Comparison of ENCODE assay signal across 34 mouse cellular contexts in genomic region chr3:156799228-156799627, GRCm38 (mm10).
"Had no signal": no experiment of that assay in that cellular context is flagged by ENCODE, and none has a peak within 500 bp of the region (broad histone marks: within the 10 kb centered on the region; RNA-seq: fewer than 3 reads in every experiment).

No protein-coding gene starts in this region.

- DNase-seq: heart, postnatal 10 days; heart, postnatal 14 days; heart, postnatal 36 days; heart, postnatal 4 days; kidney, adult 11 months; kidney, adult 18-20 months; kidney, adult 2 months; kidney, adult 8-10 months; kidney, adult 9 months; kidney, postnatal 10 days; kidney, postnatal 14 days; kidney, postnatal 25 days; kidney, postnatal 36 days; kidney, postnatal 4 days; layer of hippocampus, adult 9-11 months; layer of hippocampus, postnatal 36 days had no signal

- H3K4me1 ChIP-seq: heart, embryonic 12.5 days; heart, embryonic 13.5 days; heart, embryonic 15.5 days; hindbrain, embryonic 15.5 days; intestine, embryonic 15.5 days; kidney, embryonic 15.5 days had no signal

- H3K4me3 ChIP-seq: heart, embryonic 12.5 days; heart, embryonic 13.5 days; heart, embryonic 15.5 days; hindbrain, embryonic 10.5 days; hindbrain, embryonic 12.5 days; hindbrain, embryonic 13.5 days; hindbrain, embryonic 15.5 days; intestine, embryonic 15.5 days; kidney, embryonic 15.5 days; layer of hippocampus, adult 2 months; left cerebral cortex, adult 2 months had no signal

- ATAC-seq: hindbrain, embryonic 16.5 days; hindbrain, postnatal 0 days; inflammation-experienced regulatory T-cells, adult 6 months; intestine, embryonic 15.5 days; intestine, embryonic 16.5 days; intestine, postnatal 0 days had no signal

- H3K27ac ChIP-seq: heart, embryonic 13.5 days; heart, embryonic 15.5 days; hindbrain, embryonic 10.5 days; hindbrain, embryonic 12.5 days; hindbrain, embryonic 13.5 days; hindbrain, embryonic 14.5 days; hindbrain, embryonic 15.5 days; hindbrain, postnatal 0 days; intestine, embryonic 15.5 days; kidney, embryonic 15.5 days; kidney, postnatal 0 days; layer of hippocampus, adult 2 months; left cerebral cortex, adult 2 months had no signal
